Mouse (Mus musculus) kidney, embryonic 14.5 days (tissue): Measurements from ENCODE around the gene Rundc3a. TPM values are rescaled to one million over a fixed set of nuclear protein-coding genes. Genes with fewer than 3 reads are reported as not detected.
A peak's percentile ranks its signal among the peaks of the same experiment; 100 is the strongest.

Source experiments
- ATAC-seq: fragments of 200-750 bp; cut with Nextera tagmentation; 2 replicates; pipeline ENCODE4 v1.8.0; 2017; ENCODE audit warnings: moderate number of reproducible peaks, mild to moderate bottlenecking, moderate TSS enrichment, moderate library complexity; ENCODE audit not compliant: low FRiP score, low TSS enrichment
- H3K27ac ChIP-seq: fragments of 300-500 bp; sonication (generic); 2 replicates; pipeline ENCODE4 v1.5.1; 2014; ENCODE audit warnings: low read depth, mild to moderate bottlenecking, low read length, moderate library complexity, mixed read lengths
- H3K27me3 ChIP-seq: fragments of 300-500 bp; sonication (generic); 2 replicates; pipeline ENCODE4 v1.6.1; 2014; ENCODE audit warnings: mild to moderate bottlenecking, low read length; ENCODE audit not compliant: control insufficient read depth, insufficient read depth
- H3K36me3 ChIP-seq: fragments of 300-500 bp; sonication (generic); 2 replicates; pipeline ENCODE4 v1.6.1; 2014; ENCODE audit warnings: low read length, mixed read lengths; ENCODE audit not compliant: control insufficient read depth, insufficient read depth
- H3K4me1 ChIP-seq: fragments of 300-500 bp; sonication (generic); 2 replicates; pipeline ENCODE4 v1.6.1; 2014; ENCODE audit warnings: low read length, mixed read lengths; ENCODE audit not compliant: control insufficient read depth, insufficient read depth
- H3K4me2 ChIP-seq: fragments of 300-500 bp; sonication (generic); replicated peaks from 2 replicates; pipeline ENCODE4 v1.6.1; 2014; ENCODE audit warnings: low read depth, mild to moderate bottlenecking, low read length
- H3K4me3 ChIP-seq: fragments of 300-500 bp; sonication (generic); 2 replicates; pipeline ENCODE4 v1.5.1; 2014; ENCODE audit warnings: mild to moderate bottlenecking, low read length
- H3K9ac ChIP-seq: fragments of 300-500 bp; sonication (generic); 2 replicates; pipeline ENCODE4 v1.6.1; 2014; ENCODE audit warnings: low read depth, mild to moderate bottlenecking, low read length, moderate library complexity
- H3K9me3 ChIP-seq: fragments of 300-500 bp; sonication (generic); 2 replicates; pipeline ENCODE4 v1.6.1; 2016; ENCODE audit warnings: low read length; ENCODE audit not compliant: control insufficient read depth
- WGBS: fragments of 180-500 bp; shearing (Covaris S2); extraction: QIAGEN DNeasy Blood & Tissue Kit; methylation state at CpG from one replicate; pipeline ENCODE4 v1.1.7; 2014; 5-methylcytosine and 5-hydroxymethylcytosine counted together
- polyA plus RNA-seq: library from polyadenylated mRNA; unstranded; fragments of >200 nt; fragmentation: Nextera tagmentation; extraction: Ambion mirVana; gene quantifications from 2 replicates; pipeline ENCODE4 v1.2.1, GENCODE M21; 2014

Rundc3a gene
- polyA plus RNA-seq, 1 experiment from 2014 or later: 1.7 TPM

DNA sequence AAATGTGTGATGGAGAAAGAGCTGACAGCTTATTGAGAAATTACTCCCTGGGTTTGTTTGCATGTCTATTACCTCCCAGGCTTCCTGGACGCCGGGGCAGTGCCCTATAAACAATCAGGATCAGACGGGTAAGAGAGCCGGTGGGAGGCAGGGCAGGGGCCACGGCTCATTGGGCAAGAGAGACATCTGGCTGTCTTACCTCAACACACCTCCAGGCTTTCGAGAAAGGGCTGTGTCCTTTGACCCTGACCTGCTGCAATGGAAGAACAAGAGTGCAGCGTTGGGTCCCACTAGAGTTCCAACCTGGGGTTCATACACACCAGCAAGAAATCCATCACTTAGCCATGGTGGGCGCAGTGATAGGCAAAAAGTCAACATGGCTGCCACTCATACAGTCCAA is 28.4 kb downstream of the Rundc3a start:
- WGBS: 24% methylated on average over 8 of the region's 8 CpGs
- Histone ChIP-seq H3K4me2 (no peak overlapping the region), H3K27ac (no peak overlapping the region), H3K4me3 (no peak overlapping the region), H3K4me1 (no peaks in the 10 kb centered on the region), H3K36me3 (no peaks in the 10 kb centered on the region), H3K27me3 (no peaks in the 10 kb centered on the region), H3K9me3 (no peaks in the 10 kb centered on the region), H3K9ac (no peak overlapping the region)
- ATAC-seq: 0 out of 2 replicates have a peak, but pooled peaks have one; percentile 35

DNA sequence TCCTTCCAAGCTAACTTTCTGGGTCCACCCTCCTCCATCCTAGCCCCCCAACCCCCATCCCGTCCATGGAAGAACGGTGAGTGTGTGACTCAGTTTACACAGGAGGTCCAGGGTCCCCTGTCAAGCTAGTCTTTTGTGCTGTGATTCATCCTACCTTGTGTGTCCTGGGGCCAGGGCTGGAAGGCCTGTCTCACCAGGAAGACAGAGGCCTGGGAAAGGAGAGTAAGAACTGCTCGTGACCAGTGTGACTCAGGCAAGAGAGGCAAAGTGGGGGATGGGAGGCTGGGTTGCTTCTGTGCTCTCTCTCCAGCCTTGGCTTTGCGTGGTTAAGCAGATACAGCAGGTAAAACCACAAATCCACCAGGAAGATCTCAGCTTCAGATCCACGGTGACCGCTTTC is 31.5 kb downstream of the Rundc3a start:
- 0 out of 2 replicates have a peak, but pooled peaks cover 4% of the 10 kb centered on the region for H3K4me1 ChIP-seq
- no peak overlapping the region for H3K27ac ChIP-seq
- no peak for ATAC-seq
- no peaks in the 10 kb centered on the region for H3K9me3 ChIP-seq
- H3K4me2 ChIP-seq: no peak overlapping the region
- H3K4me3 ChIP-seq: no peak overlapping the region
- no peaks in the 10 kb centered on the region for H3K36me3 ChIP-seq
- no peaks in the 10 kb centered on the region; the same call in 1 of the 2 replicates for H3K27me3 ChIP-seq
- 80% methylated on average over 6 of the region's 6 CpGs for WGBS
- no peak overlapping the region for H3K9ac ChIP-seq

DNA sequence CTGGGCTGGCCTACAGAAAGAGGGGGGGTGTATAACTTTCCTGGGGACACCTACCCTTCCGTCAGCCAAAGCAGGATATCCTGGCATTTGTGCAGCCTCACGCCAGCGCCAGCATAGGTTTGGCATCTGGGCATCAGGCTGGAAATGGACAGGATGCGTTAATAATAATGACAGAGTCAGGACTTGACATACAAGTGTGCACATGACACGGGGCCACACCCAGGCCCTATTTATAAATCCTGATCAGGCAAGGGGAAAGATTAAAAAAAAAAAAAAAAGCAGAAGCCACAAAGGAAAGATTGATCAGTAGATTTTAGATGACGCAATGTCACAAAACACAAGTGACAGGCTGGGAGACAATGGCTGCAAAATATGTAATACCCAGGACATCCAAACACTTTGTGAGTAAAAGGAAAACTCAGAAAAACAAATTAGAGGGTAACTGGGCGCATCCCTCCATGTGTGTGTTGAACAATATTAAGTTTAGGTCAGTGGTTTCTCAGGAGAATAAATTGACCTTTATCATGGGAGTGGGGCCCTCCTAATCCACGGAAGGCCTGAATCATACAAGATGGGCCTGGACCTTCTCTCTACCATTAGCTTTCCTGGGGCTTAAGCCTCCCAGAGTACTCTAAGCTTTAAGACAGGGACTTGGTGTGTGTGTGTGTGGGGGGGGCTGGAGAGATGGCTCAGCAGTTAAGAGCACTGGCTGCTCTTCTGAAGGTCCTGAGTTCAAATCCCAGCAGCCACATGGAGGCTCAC is 32.5 kb downstream of the Rundc3a start:
- no peaks in the 10 kb centered on the region for H3K9me3 ChIP-seq
- no peak for ATAC-seq
- 82% methylated on average over 8 of the region's 8 CpGs for WGBS

DNA sequence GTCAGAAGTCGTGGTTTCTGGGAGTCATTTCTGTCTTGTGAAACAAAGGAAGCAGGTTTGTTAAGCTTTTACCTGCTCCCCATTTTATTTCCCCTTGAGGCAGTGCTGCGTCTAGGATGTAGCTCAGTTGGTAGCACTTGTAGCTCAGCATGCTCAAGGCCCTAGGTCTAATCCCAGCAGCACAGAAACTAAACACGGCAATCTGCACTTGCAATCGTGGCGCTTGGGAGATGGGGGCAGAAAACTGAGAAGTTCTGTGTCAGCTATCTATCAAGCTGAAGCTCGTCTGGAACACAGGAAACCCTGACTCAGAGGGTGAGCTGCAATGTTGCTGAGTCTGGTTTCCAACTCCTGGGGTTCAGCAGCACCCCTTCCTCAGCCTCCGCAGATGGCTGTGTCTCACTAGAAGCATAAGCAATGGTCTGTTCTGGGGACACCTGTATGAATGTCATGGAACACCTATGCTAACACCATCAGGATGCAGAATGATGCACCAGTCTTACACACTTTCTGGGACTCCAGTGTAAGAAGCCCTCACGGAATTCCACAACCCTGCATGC is 35.9 kb downstream of the Rundc3a start:
- no peak for ATAC-seq
- Histone ChIP-seq H3K27ac (no peak overlapping the region), H3K9ac (no peak overlapping the region), H3K4me2 (peak overlapping the region; percentile 89; the same call in 1 of the 2 replicates), H3K4me3 (peak overlapping the region; percentile 65; the same call in 1 of the 2 replicates), H3K4me1 (peaks cover 16% of the 10 kb centered on the region), H3K27me3 (no peaks in the 10 kb centered on the region; the same call in 1 of the 2 replicates), H3K36me3 (peaks cover 5% of the 10 kb centered on the region; the same call in 1 of the 2 replicates), H3K9me3 (no peaks in the 10 kb centered on the region)
- WGBS: 64% methylated on average over 8 of the region's 8 CpGs

More for the DNA sequence above, 32.5 kb downstream of the Rundc3a start:
- Histone ChIP-seq H3K9ac (no peak overlapping the region), H3K27me3 (no peaks in the 10 kb centered on the region; the same call in 1 of the 2 replicates), H3K27ac (no peak overlapping the region), H3K4me3 (no peak overlapping the region), H3K4me2 (no peak overlapping the region), H3K4me1 (0 out of 2 replicates have a peak, but pooled peaks cover 7% of the 10 kb centered on the region), H3K36me3 (no peaks in the 10 kb centered on the region)

DNA sequence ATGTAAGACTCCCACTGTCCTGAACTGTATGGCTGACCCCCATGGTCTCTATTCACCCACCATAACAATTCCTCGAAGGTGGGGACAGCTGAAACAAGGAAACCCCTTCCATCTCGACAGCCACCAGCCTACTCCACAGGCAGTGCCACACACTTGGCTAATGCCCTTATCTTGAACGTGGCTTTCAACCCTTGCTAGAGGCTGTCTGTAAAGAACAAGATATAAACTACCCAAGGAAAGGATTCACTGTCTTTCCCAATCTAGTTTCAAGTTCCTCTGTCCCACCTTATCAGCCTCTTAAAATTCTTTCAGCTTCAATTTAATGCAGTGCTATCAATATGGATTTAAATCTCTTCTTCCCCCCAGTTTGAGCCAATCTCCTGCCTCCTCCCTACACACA is 36.3 kb downstream of the Rundc3a start:
- Histone ChIP-seq H3K4me2 (peak overlapping the region; percentile 89), H3K4me3 (peak overlapping the region; percentile 65), H3K9me3 (no peaks in the 10 kb centered on the region), H3K27ac (no peak overlapping the region), H3K4me1 (peaks cover 16% of the 10 kb centered on the region), H3K9ac (peak overlapping the region; percentile 60; the same call in 1 of the 2 replicates), H3K36me3 (peaks cover 6% of the 10 kb centered on the region), H3K27me3 (no peaks in the 10 kb centered on the region; the same call in 1 of the 2 replicates)
- 42% methylated on average over 3 of the region's 3 CpGs for WGBS
- ATAC-seq: no peak

DNA sequence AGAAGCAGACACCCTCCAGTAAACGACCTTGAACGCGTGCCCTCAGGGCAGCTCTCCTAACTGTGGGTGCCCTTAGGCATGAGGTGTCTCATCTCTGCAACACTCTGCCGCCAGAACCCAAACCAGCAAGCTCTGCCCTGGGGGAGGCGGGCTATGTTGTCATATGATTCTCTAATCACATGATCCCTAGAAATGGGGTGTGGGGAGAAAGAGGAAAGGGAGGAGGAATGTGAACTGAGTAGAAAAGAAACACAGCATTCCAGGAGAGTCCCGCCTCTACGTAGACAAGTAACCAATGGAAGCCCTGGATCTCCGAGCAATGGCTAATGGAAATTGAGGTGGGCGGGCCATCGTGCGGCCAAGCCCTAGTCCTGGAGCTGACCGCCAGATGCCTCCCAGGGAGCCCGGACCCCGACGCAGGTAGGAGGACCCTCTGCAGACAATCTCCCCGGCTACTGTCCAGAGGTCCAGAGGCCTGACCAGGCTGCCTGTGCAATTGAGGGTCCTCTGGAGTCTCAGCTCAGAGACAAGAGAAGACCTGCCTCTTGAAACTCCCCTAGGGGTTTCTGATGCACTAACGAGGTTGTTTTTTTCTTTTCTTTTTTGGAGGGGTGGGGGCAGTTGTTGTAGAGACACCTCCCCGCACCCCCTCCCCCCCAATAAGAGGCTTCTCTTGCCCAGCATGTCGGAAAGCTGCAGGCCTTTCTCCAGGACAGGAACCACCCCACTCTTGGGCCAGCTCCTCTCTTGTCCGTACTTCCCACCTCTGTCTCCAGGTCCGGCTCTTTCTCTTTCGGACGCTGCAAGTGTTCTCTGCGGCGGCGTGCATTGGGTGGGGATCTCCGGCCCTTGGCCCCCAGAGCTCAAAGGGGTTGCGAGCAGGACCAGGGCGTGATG is 37.2 kb downstream of the Rundc3a start, which contains the start of gene Grn:
Grn (plus strand) TSS at position 195 of the 897 bp plus-strand sequence.
- Histone ChIP-seq H3K4me3 (peak within 1 kb of the TSS; percentile 65), H3K9ac (peak within 1 kb of the TSS; percentile 62), H3K27ac (peak within 1 kb of the TSS; percentile 80), H3K27me3 (no peaks in the 10 kb centered on the region; the same call in 1 of the 2 replicates), H3K36me3 (peaks cover 14% of the 10 kb centered on the region), H3K4me2 (peak within 1 kb of the TSS; percentile 89), H3K9me3 (no peaks in the 10 kb centered on the region), H3K4me1 (peaks cover 16% of the 10 kb centered on the region)
- ATAC-seq: peak; percentile 95
- under 1% methylated on average over 29 of the region's 29 CpGs for WGBS

GRCm38 (mm10) chr11:102431018-102431645 is 37.9 kb downstream of the Rundc3a start:
- H3K9me3 ChIP-seq: no peaks in the 10 kb centered on the region
- peaks cover 22% of the 10 kb centered on the region for H3K36me3 ChIP-seq
- ATAC-seq: 0 out of 2 replicates have a peak, but pooled peaks have one; percentile 9
- peak overlapping the region; percentile 65 for H3K4me3 ChIP-seq
- peaks cover 16% of the 10 kb centered on the region for H3K4me1 ChIP-seq
- peak overlapping the region; percentile 80 for H3K27ac ChIP-seq
- whole genome bisulfite sequencing: under 1% methylated on average over 7 of the region's 7 CpGs
- H3K9ac ChIP-seq: peak overlapping the region; percentile 62
- H3K4me2 ChIP-seq: peak overlapping the region; percentile 89
- H3K27me3 ChIP-seq: no peaks in the 10 kb centered on the region; the same call in 1 of the 2 replicates

- H3K4me1 ChIP-seq: peaks cover 16% of the 10 kb centered on the region
- no peaks in the 10 kb centered on the region; the same call in 1 of the 2 replicates for H3K27me3 ChIP-seq
- peaks cover 27% of the 10 kb centered on the region for H3K36me3 ChIP-seq
- H3K27ac ChIP-seq: no peak overlapping the region; the same call in 1 of the 2 replicates
- no peak overlapping the region for H3K4me3 ChIP-seq
- H3K9ac ChIP-seq: no peak overlapping the region
- ATAC-seq: no peak
- no peak overlapping the region for H3K4me2 ChIP-seq
- H3K9me3 ChIP-seq: no peaks in the 10 kb centered on the region
- WGBS: 86% methylated on average over 3 of the region's 3 CpGs
Observed at GRCm38 (mm10) chr11:102431728-102432114, 38.5 kb downstream of the Rundc3a start.
